Mouse (Mus musculus) spleen, adult 2 months (tissue): ENCODE measurements around the gene Lipc. TPM values are rescaled to one million over a fixed set of nuclear protein-coding genes. Genes with fewer than 3 reads are reported as not detected.

Experiments
- DNase-seq, 2 experiments: peaks; one replicate each; pipeline versions ENCODE4 v3.0.0 to v3.0.0-alpha.2; 2012 to 2021; ENCODE audit warnings: low spot score in 2 of 2, low read depth in 1 of 2
- H3K27ac ChIP-seq: fragments of 200-500 bp; 2 replicates; pipeline ENCODE4 v1.5.1; 2012; ENCODE audit warnings: low read length, inconsistent platforms; ENCODE audit not compliant: insufficient read depth
- H3K27me3 ChIP-seq: fragments of 200-500 bp; 2 replicates; pipeline ENCODE4 v1.6.1; 2012; ENCODE audit warnings: mild to moderate bottlenecking, moderate library complexity, low read length, inconsistent platforms; ENCODE audit not compliant: control insufficient read depth, insufficient read depth
- H3K36me3 ChIP-seq: fragments of 200-500 bp; 2 replicates; pipeline ENCODE4 v1.6.1; 2012; ENCODE audit warnings: mild to moderate bottlenecking, low read length, inconsistent platforms; ENCODE audit not compliant: control insufficient read depth, insufficient read depth
- H3K4me1 ChIP-seq: fragments of 200-500 bp; 2 replicates; pipeline ENCODE4 v1.6.1; 2011; ENCODE audit warnings: inconsistent platforms; ENCODE audit not compliant: control insufficient read depth, insufficient read depth, insufficient read length
- H3K4me3 ChIP-seq: fragments of 200-500 bp; 2 replicates; pipeline ENCODE4 v1.5.1; 2011; ENCODE audit warnings: mild to moderate bottlenecking, inconsistent platforms; ENCODE audit not compliant: insufficient read depth, insufficient read length; ENCODE audit errors: extremely low read depth
- CTCF ChIP-seq: fragments of 200-500 bp; IDR thresholded peaks from 2 replicates; pipeline ENCODE4 v1.5.1; 2011; ENCODE audit warnings: mild to moderate bottlenecking, inconsistent platforms; ENCODE audit not compliant: insufficient read depth, insufficient read length, insufficient replicate concordance; ENCODE audit errors: extremely low read depth
- POLR2A ChIP-seq: fragments of 200-500 bp; IDR thresholded peaks from 2 replicates; pipeline ENCODE4 v1.6.1; 2011; ENCODE audit warnings: low read depth, low read length, inconsistent platforms
- WGBS: fragments of 180-500 bp; shearing (Covaris S2); methylation state at CpG from one replicate; pipeline ENCODE4 v1.1.7; 2018; 5-methylcytosine and 5-hydroxymethylcytosine counted together
- polyA plus RNA-seq: library from polyadenylated mRNA; depleted of rRNA; stranded (reverse); fragments of >200 nt; gene quantifications from 2 replicates; pipeline ENCODE4 v1.2.3, GENCODE M21; 2012

Gene Lipc
- polyA plus RNA-seq, 1 experiment = 3.7 TPM

DNA sequence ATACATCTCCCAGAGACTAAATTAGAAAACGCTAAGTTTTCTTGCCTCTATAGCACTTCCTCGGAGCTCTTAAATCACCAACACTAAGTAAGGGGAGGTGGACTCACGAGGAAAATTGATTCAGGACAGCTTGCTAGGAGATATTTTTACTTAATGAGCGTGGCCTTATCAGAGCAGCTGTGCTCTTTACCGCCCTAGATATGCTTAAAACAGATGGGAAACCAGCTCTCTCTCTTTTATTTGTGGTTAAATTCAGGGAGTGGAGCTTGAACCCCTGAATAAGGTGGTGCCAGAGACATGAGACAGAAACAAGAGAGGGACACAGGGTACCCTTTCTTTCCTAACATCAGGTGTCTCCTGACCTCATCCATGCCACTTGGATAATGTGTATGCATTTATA, 70.0 kb downstream of the Lipc start:
- WGBS = 69% methylated on average over 5 of the region's 5 CpGs
- Histone ChIP-seq H3K4me1 (no peaks in the 10 kb centered on the region; the same call in 1 of the 2 replicates), H3K27me3 (no peaks in the 10 kb centered on the region), H3K36me3 (no peaks in the 10 kb centered on the region), H3K4me3 (no peak overlapping the region), H3K27ac (no peak overlapping the region)
- no peak for DNase-seq
- TF ChIP-seq CTCF (no peak), POLR2A (no peak)

DNA sequence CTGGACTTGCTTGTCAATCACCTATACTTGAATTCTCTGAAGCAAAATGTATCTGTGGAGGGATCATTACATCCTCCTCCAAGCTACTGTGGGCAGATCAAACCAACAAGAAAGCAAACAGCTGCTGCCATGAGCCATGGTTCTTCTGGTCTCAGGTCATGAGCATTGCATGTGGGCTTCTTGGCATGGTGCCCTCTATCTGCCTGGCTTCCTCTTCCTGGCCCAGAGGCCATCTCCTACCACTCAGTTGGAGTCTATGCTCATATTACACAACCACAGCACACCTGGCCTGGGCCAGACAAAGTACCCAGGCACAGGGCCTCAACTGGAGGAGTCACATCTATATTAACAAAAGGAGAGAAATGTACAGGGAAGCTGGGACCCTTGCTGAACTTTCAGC, 73.2 kb downstream of the Lipc start:
- no peaks in the 10 kb centered on the region; the same call in 1 of the 2 replicates for H3K4me1 ChIP-seq
- TF ChIP-seq POLR2A = no peak
- TF ChIP-seq CTCF = no peak
- H3K4me3 ChIP-seq = no peak overlapping the region
- H3K36me3 ChIP-seq = no peaks in the 10 kb centered on the region
- DNase-seq = no peak
- H3K27ac ChIP-seq = no peak overlapping the region
- H3K27me3 ChIP-seq = no peaks in the 10 kb centered on the region

DNA sequence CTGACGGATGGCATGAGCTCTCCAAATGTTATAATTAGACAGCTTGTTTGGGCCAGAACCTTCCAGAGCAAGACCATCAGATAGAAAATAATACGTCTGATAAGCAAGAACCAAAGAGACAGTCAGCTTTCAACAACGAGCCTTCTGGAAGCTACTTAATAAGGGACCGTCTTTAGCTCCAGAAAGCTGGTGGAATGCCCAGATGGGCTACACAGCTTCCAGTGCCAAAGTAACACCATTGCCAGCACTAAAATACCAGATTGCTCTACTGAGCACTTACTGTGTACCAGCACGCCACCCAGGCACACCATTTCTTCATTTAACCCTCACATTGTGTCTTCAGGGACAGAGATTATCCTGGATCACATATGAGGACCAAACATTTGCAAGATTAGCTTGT, 73.9 kb downstream of the Lipc start:
- Histone ChIP-seq H3K4me1 (no peaks in the 10 kb centered on the region; the same call in 1 of the 2 replicates), H3K27me3 (no peaks in the 10 kb centered on the region), H3K27ac (no peak overlapping the region), H3K36me3 (no peaks in the 10 kb centered on the region), H3K4me3 (no peak overlapping the region)
- no peak for TF ChIP-seq CTCF
- TF ChIP-seq POLR2A = no peak
- no peak for DNase-seq
- 88% methylated on average over 5 of the region's 5 CpGs for WGBS

DNA sequence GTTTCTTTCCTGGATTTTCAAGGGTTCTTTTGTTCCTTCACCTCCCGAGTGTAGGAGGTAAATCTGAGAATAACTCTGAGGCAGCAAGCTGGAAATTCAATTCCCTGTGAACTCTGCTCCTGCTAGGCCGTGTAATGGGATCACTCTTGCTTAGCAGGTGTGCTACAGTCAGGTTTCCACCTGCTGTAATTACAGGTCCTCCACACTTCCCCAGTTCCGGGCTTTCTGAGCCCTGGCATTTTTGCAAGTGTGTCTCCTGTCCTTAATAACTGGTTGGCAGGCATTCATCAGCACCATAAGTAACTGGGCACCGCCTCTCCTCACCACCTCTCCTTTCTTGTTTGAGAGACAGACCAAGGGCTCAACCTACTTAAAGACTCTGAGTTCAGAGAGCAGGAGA, 76.5 kb downstream of the Lipc start:
- H3K27ac ChIP-seq = no peak overlapping the region
- peaks cover 4% of the 10 kb centered on the region for H3K4me1 ChIP-seq
- TF ChIP-seq POLR2A (no peak), CTCF (no peak)
- H3K4me3 ChIP-seq = no peak overlapping the region
- 86% methylated on average over 4 of the region's 4 CpGs for WGBS
- no peaks in the 10 kb centered on the region for H3K36me3 ChIP-seq
- H3K27me3 ChIP-seq = no peaks in the 10 kb centered on the region
- no peak for DNase-seq

DNA sequence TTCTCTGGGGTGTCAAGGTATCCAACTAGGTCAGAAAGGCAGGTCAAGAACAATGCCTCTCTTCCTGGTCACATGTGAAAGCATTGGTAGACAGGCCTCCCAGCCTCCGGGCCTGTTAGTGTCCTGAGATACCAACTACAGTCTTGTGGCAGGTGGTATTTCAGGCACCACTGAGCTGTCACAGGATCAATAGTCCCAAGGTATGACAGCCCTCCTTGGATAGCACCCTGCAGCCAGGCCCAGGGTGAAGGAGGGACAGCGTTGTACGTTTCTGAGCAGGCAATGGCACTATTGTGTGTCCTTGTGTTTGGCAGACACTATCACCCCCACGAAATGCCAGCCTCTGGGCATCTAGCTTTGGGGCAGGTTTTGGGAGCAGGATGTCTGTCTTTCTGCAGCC, 77.0 kb downstream of the Lipc start:
- no peak for DNase-seq
- 90% methylated on average over 4 of the region's 4 CpGs for WGBS
- no peaks in the 10 kb centered on the region for H3K27me3 ChIP-seq
- no peaks in the 10 kb centered on the region for H3K36me3 ChIP-seq
- no peak for TF ChIP-seq POLR2A
- TF ChIP-seq CTCF = no peak
- no peak overlapping the region for H3K4me3 ChIP-seq
- H3K4me1 ChIP-seq = peaks cover 4% of the 10 kb centered on the region
- no peak overlapping the region for H3K27ac ChIP-seq

DNA sequence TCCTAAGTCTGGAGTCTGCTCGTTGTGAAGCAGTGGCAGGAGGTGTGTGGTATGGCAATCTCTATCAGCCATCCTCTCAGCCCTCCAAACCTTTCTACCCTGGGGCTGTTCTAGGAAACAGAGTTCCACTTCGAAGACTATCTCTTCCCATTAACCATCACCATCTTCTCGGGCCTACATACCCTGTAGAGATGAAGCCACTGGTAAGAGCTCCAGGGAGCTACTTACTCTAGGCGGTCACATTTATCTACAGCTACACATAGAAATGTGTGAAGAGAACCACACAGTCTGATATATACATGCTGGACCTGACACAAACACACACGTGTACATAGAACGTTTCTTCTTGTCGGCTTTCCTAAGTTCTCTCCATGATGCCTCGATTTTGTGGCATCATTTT, 79.4 kb downstream of the Lipc start:
- 78% methylated on average over 8 of the region's 8 CpGs for WGBS
- H3K36me3 ChIP-seq = no peaks in the 10 kb centered on the region
- H3K27me3 ChIP-seq = no peaks in the 10 kb centered on the region
- TF ChIP-seq CTCF (no peak), POLR2A (no peak)
- no peak overlapping the region for H3K27ac ChIP-seq
- peaks cover 4% of the 10 kb centered on the region; the same call in 1 of the 2 replicates for H3K4me1 ChIP-seq
- no peak overlapping the region for H3K4me3 ChIP-seq
- no peak for DNase-seq

DNA sequence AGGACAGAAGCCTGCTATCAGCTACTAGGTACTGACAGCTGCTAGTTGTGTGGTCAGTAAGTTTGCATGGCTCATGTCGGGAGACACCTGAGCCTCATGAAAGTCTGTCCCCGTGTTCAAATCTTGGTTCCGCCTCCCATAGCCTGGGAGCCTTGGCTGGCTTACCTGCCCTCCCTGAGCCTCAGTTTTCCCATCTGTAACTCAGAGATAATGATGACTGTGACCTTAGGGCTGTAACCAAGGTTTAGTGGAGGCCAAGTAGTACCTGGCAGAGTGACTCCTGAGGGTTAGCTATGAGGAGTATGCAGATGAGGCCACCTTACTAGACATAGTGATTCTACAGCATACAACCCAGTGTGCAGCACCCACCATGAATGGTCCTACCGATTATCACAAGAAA, 81.7 kb downstream of the Lipc start:
- no peak for TF ChIP-seq POLR2A
- no peak for TF ChIP-seq CTCF
- peaks cover 4% of the 10 kb centered on the region; the same call in 1 of the 2 replicates for H3K4me1 ChIP-seq
- 94% methylated on average over 4 of the region's 4 CpGs for WGBS
- no peaks in the 10 kb centered on the region for H3K36me3 ChIP-seq
- no peak for DNase-seq
- H3K27me3 ChIP-seq = no peaks in the 10 kb centered on the region
- H3K4me3 ChIP-seq = no peak overlapping the region
- H3K27ac ChIP-seq = no peak overlapping the region
